Mouse (Mus musculus): ENCODE results near the gene 2310033P09Rik.

2310033P09Rik gene

DNA sequence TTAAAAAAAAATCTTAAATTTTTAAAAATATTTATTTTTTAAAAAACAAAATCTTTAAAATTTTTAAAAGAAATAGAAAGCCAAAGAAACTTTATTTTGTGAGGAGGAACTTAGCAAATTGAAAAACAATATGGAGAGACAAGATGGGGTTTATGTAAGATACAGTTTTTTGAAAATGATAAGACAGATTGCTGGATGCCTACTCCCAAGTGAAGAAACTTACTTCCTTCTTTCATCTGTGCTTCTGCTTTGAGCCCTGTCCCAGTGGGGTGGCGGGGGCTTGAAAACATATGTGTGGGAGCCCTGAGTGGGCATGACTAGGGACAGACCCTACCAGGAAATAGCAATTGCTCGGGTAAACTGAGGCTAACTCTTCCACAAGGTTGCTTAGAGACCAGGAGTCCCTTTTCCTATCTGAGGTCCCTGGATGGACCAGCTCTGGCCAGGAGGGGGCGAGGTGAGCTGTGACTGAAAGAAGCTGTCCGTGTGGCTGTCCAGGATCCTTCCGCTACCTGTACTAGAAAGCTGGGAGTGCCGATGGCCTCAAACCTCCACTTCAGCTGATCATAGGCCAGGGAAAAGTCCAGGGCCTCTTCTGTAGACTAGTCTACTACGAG is 22.1 kb downstream of the 2310033P09Rik start:
- DNase-seq, result peak; percentile 57

DNA sequence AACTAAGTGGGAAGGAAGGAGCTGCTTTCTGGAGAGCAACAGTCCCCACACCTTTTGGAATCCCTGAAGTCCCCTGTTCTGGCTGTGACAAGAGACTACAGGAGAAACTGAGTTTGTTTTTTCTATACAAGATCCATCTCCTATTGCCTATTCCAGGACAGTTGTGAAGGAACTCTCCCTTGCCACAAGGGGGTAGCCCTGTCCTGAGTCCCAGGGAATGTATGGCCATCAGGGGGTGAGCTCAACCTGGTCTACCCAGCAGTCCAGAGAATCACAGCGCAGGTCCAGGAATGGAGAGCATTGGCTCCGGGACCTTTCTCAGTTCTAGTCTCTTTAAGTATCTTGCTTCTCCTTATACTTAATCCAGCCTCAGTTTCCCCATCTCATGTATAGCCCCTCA is 24.7 kb downstream of the 2310033P09Rik start:
- no peak for DNase-seq

DNA sequence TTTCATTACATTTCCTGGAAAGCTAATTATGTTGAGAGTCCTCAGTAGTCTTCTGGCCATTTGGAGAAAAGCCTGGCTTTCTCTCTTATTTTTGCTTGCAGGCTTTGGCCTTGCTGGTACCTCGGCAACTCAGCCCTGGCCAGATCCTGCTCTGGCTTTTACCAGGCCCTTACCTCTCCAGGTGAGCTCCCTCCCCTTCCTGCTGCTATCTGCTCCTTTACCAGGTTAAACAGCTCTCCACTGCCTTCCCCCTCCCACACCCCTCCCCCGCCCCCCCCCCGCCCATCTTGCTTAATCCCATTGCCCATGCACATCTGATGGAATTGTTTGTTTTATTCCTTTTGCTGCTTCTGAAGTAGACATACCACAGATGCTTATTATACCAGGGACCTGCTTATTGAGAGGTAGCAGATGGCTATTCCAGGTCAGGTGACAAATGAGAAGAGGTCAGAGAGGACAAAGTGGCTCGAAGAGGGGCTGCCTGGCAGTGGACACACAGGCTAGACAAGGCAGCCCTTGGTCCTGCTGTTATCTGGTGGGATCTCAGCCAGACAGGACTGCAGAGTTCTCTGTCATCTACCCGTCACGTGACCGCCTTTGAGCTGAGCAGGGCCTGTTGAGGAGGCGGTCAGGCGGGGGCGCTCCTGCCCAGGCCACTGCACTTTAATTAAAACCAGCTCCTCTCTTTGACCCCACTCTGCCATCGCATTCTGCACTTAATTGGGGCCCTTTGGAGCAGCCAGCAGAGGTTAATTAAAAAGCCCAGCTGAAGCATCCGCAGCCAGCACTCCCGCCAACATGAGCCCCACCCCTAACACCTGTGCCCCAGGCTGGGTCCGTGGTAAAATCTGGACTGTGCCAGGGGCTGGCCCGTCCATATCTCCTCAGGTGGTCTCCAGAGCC is 30.7 kb downstream of the 2310033P09Rik start:
- peak; percentile 79 for DNase-seq

DNA sequence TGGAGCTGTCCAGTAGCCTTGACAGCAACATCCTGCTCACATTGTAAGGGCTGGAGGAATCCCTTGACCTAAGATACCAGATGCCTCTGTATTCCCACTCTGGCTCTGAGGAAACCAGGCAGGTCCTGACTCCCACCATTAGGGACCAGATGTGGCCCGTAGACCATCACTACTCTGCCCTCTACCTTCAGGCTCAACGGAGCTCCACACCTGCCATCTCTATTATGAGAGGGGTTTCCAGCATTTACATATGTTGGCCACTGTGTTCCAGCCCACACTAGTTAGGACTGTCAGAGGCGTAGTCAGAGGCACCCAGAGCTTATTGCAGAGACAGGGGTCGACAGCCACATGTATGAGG is 31.3 kb downstream of the 2310033P09Rik start:
- DNase-seq, result no peak

DNA sequence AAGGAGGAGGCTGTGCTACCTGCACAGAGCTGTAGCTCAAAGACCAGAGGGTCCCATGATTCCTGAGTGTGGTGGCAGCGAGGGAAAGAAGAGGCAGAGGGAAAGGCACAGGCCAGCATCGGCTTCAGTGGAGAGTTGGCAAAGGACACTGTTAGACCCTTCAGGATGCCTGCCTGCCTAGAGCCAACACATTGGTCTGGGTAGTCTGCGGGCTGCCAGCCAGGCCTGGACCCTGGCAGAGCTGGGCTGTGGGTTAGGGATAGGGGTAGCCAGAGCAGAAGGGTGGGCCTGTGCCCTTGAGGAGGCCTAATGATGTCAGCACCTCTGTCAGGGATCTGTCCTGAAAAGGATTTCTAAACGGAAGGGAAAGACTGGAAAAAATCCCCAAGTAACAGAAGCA is 31.7 kb downstream of the 2310033P09Rik start:
- DNase-seq, result no peak

DNA sequence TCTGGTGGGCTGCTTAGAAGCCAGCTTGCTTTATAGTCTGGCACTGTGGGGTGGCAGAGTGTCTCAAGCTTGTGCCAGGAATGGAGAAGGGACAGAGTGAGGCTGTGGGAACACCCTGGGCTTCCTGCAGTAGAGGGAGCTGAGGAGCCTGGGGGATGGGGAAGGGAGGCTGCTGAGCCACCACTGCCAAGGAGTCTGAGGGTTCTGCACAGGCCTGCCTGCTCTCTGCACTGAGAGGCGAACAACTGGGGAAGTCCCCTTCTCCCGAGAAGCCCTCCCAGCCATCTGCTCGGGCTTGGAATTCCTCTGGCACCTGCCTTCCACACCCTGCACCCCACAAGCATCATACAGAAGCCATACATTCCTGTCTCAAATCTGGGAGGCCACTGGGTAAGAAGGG is 33.7 kb downstream of the 2310033P09Rik start:
- no peak for DNase-seq

DNA sequence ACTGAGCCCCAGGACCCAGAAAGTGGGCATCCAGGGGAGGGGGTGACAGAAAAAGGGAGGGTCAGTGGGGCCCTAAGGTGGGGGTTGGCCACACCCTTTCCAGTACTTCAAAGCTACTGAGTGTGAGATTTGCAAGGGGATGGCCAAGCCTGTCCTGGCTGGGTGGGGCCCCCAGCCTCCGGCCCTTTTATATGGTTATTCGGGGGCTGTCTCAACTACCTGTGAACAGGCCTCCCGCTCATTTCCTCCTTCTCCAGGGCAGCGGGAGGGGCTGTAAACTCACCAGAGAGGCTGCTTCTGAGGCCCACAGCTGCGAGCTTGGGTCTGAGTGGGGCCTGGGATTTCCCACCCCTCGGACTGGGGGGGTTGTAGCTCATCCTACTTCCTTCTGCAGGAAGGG is 35.7 kb downstream of the 2310033P09Rik start:
- DNase-seq, result no peak

DNA sequence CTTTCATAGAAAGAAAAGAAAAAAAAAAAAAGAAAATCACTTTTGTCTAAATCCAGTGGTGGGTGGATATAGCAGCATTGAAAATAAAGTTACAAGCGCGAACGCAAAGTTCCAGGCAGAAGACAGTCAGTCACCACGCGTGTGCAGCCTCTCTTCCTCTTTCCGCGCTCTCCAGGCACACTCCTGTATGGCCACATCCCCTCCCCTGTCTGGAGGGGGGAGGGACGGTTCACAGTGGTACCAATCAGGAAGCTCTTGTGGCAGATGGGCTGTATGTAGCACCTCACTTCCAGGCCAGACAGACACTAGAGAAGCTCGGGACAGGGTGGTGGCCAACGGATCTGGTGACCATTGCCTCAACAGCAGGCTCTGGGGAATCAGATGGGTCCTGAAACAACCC is 40.0 kb downstream of the 2310033P09Rik start:
- DNase-seq, result no peak

DNA sequence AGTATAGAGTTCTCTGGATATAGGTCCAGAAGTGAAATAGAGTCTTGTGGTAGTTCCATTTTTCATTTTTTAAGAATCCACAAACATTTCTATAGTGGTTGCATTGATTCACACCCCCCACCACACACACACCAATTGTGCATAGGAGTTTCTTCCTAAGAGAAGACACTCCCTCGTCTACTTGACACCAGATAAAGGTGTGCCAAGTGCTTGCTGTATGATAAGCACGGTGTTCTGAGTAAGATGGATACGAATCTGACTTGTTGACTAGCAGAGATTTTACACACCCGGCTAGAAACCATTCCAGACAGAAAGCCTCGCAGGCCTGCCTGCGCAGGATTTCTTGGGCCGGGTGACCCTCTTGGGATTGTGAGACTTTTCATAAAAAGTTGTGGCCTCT is 51.5 kb downstream of the 2310033P09Rik start:
- no peak for DNase-seq

Measured in cerebellum, adult 8-10 months (tissue).